Mouse (Mus musculus) limb, embryonic 14.5 days (tissue): Measurements from ENCODE around the gene Wwox. TPM values are rescaled to one million over a fixed set of nuclear protein-coding genes. Genes with fewer than 3 reads are reported as not detected.

Source experiments
- ATAC-seq: fragments of 200-750 bp; cut with Nextera tagmentation; 2 replicates; pipeline ENCODE4 v1.8.0; 2017; ENCODE audit warnings: low read depth, moderate number of reproducible peaks, moderate TSS enrichment; ENCODE audit not compliant: low FRiP score
- DNase-seq: peaks from one replicate; pipeline ENCODE4 v3.0.0-alpha.2; 2015; ENCODE audit warnings: low spot score
- H3K27ac ChIP-seq: fragments of 300-500 bp; sonication (generic); replicated peaks from 2 replicates; pipeline ENCODE4 v1.5.1; 2014; ENCODE audit warnings: low read depth, mild to moderate bottlenecking, low read length, moderate library complexity, mixed read lengths
- H3K27me3 ChIP-seq: fragments of 300-500 bp; sonication (generic); 2 replicates; pipeline ENCODE4 v1.6.1; 2014; ENCODE audit warnings: low read length, mixed read lengths; ENCODE audit not compliant: control insufficient read depth, insufficient read depth
- H3K36me3 ChIP-seq: fragments of 300-500 bp; sonication (generic); 2 replicates; pipeline ENCODE4 v1.6.1; 2014; ENCODE audit warnings: mild to moderate bottlenecking, low read length, moderate library complexity, mixed read lengths; ENCODE audit not compliant: control insufficient read depth, insufficient read depth
- H3K4me1 ChIP-seq: fragments of 300-500 bp; sonication (generic); 2 replicates; pipeline ENCODE4 v1.6.1; 2014; ENCODE audit warnings: antibody characterized with exemption, low read length, mixed read lengths; ENCODE audit not compliant: control insufficient read depth, insufficient read depth
- H3K4me2 ChIP-seq: fragments of 300-500 bp; sonication (generic); replicated peaks from 2 replicates; pipeline ENCODE4 v1.6.1; 2014; ENCODE audit warnings: low read depth, mild to moderate bottlenecking, low read length, moderate library complexity; ENCODE audit not compliant: severe bottlenecking
- H3K4me3 ChIP-seq: fragments of 300-500 bp; sonication (generic); replicated peaks from 2 replicates; pipeline ENCODE4 v1.5.1; 2014; ENCODE audit warnings: low read length
- H3K9ac ChIP-seq: fragments of 300-500 bp; sonication (generic); 2 replicates; pipeline ENCODE4 v1.6.1; 2014; ENCODE audit warnings: mild to moderate bottlenecking, low read depth, low read length, moderate library complexity; ENCODE audit not compliant: severe bottlenecking
- H3K9me3 ChIP-seq: fragments of 300-500 bp; sonication (generic); 2 replicates; pipeline ENCODE4 v1.6.1; 2016; ENCODE audit warnings: low read length; ENCODE audit not compliant: control insufficient read depth
- POLR2A ChIP-seq: fragments of 200-500 bp; IDR thresholded peaks from 2 replicates; pipeline ENCODE4 v1.8.0; 2012; ENCODE audit warnings: inconsistent platforms, mild to moderate bottlenecking, moderate library complexity, borderline replicate concordance; ENCODE audit not compliant: insufficient read depth, insufficient read length; ENCODE audit errors: extremely low read depth
- WGBS: fragments of 180-500 bp; shearing (Covaris S2); extraction: QIAGEN DNeasy Blood & Tissue Kit; methylation state at CpG from one replicate; pipeline ENCODE4 v1.1.7; 2014; 5-methylcytosine and 5-hydroxymethylcytosine counted together
- polyA plus RNA-seq, 2 experiments: library from polyadenylated mRNA; depleted of rRNA in 1 of 2; stranded (reverse) in 1 of 2; unstranded in 1 of 2; fragments of >200 nt; fragmentation: Nextera tagmentation in 1 of 2; extraction: Ambion mirVana in 1 of 2; gene quantifications; 2 replicates each; pipeline versions ENCODE4 v1.2.1 to v1.2.3; 2012 to 2014

The Wwox gene
- polyA plus RNA-seq, 2 experiments: 8.6 to 9.4 TPM

DNA sequence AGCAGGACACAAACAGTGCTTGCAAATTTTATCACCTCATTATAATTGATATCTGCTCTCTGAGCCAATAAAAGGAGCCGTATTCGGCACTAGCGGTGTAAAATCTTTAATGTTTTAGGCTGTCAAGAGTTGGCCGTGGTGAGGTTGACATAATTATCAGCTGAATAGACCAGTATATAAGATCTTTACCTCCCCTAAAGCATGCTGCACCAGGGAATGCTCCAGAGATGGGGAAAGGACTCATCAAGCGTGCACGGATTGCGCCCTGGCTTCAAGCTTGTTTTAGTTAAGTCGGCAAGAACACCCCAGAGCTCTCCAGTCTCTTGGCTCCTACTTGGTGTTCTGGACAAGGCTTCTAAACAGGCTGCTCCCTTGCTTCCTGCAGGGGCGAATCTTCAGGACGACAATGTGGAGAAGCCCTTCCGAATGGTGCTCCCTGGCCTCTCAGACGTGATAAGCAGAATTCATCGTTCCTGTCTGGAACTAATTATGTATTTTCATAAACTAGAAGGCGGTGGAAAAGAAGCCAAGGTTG is 760.2 kb downstream of the Wwox start:
- H3K36me3 ChIP-seq: no peaks in the 10 kb centered on the region
- no peak overlapping the region; the same call in 1 of the 2 replicates for H3K4me2 ChIP-seq
- ATAC-seq: no peak
- H3K4me1 ChIP-seq: peaks cover 16% of the 10 kb centered on the region
- H3K9me3 ChIP-seq: peaks cover 3% of the 10 kb centered on the region; the same call in 1 of the 2 replicates
- 12% methylated on average over 14 of the region's 14 CpGs for WGBS
- peaks cover 21% of the 10 kb centered on the region; the same call in 1 of the 2 replicates for H3K27me3 ChIP-seq
- no peak for TF ChIP-seq POLR2A
- H3K4me3 ChIP-seq: no peak overlapping the region
- H3K9ac ChIP-seq: no peak overlapping the region
- H3K27ac ChIP-seq: no peak overlapping the region
- no peak for DNase-seq

DNA sequence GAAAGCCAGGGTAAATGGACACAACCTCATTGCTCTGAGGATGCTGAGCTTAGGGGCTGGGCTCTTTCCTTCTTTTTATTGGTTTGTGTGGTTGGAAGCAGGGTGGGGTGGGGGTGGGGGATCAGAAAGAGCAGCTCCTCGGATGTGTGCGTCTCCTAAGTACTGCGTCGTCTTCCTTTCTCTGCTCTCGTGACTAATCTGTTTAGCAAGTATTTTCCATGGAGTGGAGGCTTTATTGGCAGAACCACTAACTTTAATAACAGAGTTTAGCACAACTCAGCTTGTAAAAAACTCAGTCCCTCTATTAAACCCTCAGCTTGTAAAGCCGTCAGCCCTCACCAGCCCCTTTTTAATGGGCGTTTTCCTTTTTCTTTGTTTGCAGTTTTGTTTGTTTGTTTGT is 762.3 kb downstream of the Wwox start:
- 13% methylated on average over 7 of the region's 7 CpGs for WGBS
- H3K4me2 ChIP-seq: no peak overlapping the region

DNA sequence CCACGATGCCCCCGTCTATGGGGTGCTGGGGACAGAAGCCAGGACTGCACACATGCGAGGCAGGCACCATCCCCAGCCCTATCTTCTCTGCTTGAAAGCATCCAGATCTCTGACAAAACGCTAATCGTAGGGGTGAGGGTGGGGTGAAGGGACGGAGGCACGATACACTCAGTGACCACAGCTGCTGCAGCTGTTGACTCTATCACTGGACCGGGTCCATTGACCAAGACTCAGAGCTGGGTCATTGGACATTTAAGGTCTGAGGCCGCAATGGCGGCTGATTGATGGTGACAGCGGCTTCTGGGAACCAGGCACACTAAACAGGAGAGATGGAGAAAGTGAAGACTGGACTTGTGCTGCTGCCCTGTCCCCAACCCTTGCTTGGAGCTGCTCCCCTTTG is 768.0 kb downstream of the Wwox start:
- DNase-seq: no peak
- no peaks in the 10 kb centered on the region for H3K9me3 ChIP-seq
- 77% methylated on average over 11 of the region's 11 CpGs for WGBS
- no peak overlapping the region for H3K9ac ChIP-seq
- H3K27me3 ChIP-seq: no peaks in the 10 kb centered on the region
- ATAC-seq: no peak
- peaks cover 23% of the 10 kb centered on the region for H3K4me1 ChIP-seq
- H3K36me3 ChIP-seq: no peaks in the 10 kb centered on the region
- TF ChIP-seq POLR2A: no peak
- no peak overlapping the region for H3K27ac ChIP-seq
- H3K4me2 ChIP-seq: no peak overlapping the region
- no peak overlapping the region for H3K4me3 ChIP-seq

More for the DNA sequence above, 762.3 kb downstream of the Wwox start:
- Histone ChIP-seq H3K4me3 (no peak overlapping the region), H3K9ac (no peak overlapping the region), H3K27ac (no peak overlapping the region), H3K4me1 (peaks cover 16% of the 10 kb centered on the region), H3K36me3 (no peaks in the 10 kb centered on the region), H3K27me3 (peaks cover 21% of the 10 kb centered on the region; the same call in 1 of the 2 replicates), H3K9me3 (no peaks in the 10 kb centered on the region)
- ATAC-seq: peak; percentile 55; the same call in 1 of the 2 replicates
- no peak for TF ChIP-seq POLR2A
- peak; percentile 52 for DNase-seq

DNA sequence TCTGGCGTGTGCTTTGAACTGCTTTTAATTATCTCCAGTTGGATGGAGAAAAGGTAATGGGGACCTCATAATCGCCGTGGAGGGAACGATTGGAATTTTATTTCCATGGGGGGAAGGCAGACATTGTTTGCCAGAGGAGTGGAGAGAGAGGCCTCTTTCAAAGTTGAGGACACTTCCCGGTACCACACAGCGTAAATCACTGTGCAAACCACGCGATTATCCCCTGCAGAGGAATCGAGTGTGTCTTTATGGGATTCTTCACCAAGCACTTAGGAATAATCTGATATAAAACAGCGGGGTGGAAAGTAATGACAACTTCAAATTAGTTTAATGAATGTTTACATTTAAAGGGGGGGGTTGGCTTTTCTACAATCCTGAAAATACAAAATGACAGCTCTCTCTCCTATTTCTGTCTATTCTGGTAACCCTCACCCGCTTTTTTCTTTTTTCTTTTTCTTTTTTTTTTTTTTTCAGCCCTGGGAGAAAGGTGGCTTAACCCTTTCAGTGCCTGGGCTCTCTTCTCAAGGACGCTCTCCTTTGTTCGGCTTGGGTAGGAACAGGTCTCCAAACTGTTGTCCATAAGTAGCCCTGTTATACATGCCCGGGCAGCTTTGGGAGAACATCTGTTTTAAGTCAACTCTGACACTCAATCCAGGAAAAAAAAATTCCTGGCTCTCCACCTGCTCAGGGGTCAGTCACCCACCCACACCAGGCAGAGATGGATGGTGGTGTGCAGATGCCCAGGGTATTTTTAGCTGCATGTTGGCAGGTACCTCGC is 769.1 kb downstream of the Wwox start:
- H3K4me3 ChIP-seq: no peak overlapping the region
- H3K4me1 ChIP-seq: peaks cover 23% of the 10 kb centered on the region
- H3K9me3 ChIP-seq: no peaks in the 10 kb centered on the region
- ATAC-seq (no peak), DNase-seq (no peak)
- no peak overlapping the region for H3K9ac ChIP-seq
- H3K27me3 ChIP-seq: no peaks in the 10 kb centered on the region
- WGBS: 10% methylated on average over 15 of the region's 15 CpGs
- H3K27ac ChIP-seq: no peak overlapping the region
- no peak for TF ChIP-seq POLR2A
- H3K36me3 ChIP-seq: no peaks in the 10 kb centered on the region
- peak overlapping the region; percentile 28 for H3K4me2 ChIP-seq

DNA sequence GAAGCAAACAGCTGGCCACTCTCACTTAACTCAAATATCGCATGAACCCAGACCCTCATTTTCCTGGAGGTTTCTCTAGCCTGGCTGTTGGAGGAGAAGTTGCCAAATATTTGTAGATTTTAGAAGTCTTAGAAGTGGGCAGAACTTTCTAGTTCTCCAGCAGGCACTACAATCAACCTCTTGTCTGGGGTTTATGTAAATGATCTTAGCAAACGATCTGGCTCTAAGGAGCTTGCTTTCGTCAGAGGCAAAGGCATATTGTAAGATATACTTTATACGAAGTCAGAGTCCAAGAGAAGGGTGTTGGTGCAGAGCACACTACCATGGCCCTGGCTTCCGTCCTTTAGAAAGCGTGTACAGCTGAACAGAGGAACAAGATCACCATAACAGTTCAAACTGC is 770.6 kb downstream of the Wwox start:
- Histone ChIP-seq H3K27me3 (peaks cover 4% of the 10 kb centered on the region; the same call in 1 of the 2 replicates), H3K4me1 (peaks cover 23% of the 10 kb centered on the region)
- WGBS: 50% methylated on average over 6 of the region's 6 CpGs

More for the DNA sequence above, 770.6 kb downstream of the Wwox start:
- Histone ChIP-seq H3K36me3 (no peaks in the 10 kb centered on the region), H3K9ac (no peak overlapping the region), H3K27ac (no peak overlapping the region), H3K4me3 (no peak overlapping the region), H3K4me2 (no peak overlapping the region), H3K9me3 (no peaks in the 10 kb centered on the region)
- DNase-seq (no peak), ATAC-seq (no peak)
- TF ChIP-seq POLR2A: no peak
